Mouse (Mus musculus): ENCODE measurements around the gene 1700102P08Rik. TPM values are rescaled to one million over a fixed set of nuclear protein-coding genes. Genes with fewer than 3 reads are reported as not detected.

Gene 1700102P08Rik
- total and polyA plus RNA-seq, 3 experiments: 0.92 to 1.0 TPM; not detected in 1

DNA sequence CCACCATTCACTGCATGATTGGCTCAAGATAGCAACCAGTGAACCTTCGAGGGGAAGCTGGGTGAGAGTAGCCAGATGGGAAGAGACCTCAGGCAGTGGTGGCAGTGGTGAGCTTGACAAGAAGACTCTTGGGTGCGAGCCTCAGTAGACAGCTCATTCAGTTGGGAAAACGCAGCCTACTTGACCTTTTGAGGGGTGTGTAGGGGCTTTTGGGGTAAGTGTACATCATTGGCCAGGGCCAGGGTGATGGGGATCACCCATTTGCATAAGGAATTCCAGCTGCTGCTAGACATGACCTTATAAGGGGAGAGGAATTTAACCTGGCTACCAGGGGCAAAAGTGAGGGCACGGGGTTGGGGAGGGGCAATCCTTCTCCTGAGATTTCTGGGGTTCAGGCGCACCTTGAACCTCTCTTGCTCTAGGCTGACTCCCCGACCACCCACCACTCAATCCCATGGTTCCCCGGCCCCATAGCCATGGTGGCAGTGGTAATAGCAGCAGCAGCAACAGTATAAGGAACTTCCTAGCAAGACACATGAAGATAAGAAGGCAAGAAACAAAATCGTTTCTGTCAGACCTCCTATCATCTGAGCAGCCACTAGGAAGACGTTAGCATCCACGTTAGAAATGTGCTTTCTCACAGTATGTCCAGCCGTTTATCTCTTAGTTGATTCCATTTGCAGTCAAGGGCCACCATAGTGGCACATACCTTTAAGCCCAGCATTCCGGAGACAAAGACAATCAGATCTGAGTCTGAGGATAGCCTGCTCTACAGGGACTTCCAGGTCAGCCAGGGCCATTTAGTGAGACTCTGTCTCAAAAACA lies 63.4 kb downstream of the 1700102P08Rik start (continued):
- no peak; the same call in 1 of the 2 replicates for TF ChIP-seq POLR2AphosphoS2 (IDR thresholded peaks at IDR 0.05; ENCODE audit: low read length)
- no peak for TF ChIP-seq MEF2A (IDR thresholded peaks at IDR 0.05; ENCODE audit: extremely low read depth, insufficient replicate concordance, low read depth, low read length, poor library complexity, severe bottlenecking)
- no peak for TF ChIP-seq E2F4 (IDR thresholded peaks at IDR 0.05; ENCODE audit: borderline replicate concordance, low read depth, low read length)
- no peak; the same call in 1 of the 2 replicates for TF ChIP-seq ZMIZ1 (IDR thresholded peaks at IDR 0.05; ENCODE audit: low read depth, low read length)
- TF ChIP-seq NELFE (IDR thresholded peaks at IDR 0.05; ENCODE audit: low read depth, low read length): peak; percentile 54
- TF ChIP-seq MYB (IDR thresholded peaks at IDR 0.05; ENCODE audit: low read depth, low read length): peak; percentile 77
- TF ChIP-seq CHD1 (IDR thresholded peaks at IDR 0.05; ENCODE audit: low read depth, low read length): peak; percentile 72; the same call in 1 of the 2 replicates
- TF ChIP-seq SMC3 (IDR thresholded peaks at IDR 0.05; ENCODE audit: low read depth, low read length): no peak
- peak; percentile 72 for TF ChIP-seq TCF12 (IDR thresholded peaks at IDR 0.05; ENCODE audit: low read depth, low read length)
- peak; percentile 38 for TF ChIP-seq TAL1 (IDR thresholded peaks at IDR 0.05; ENCODE audit: low read length)
- no peak for TF ChIP-seq ZC3H11A (IDR thresholded peaks at IDR 0.05; ENCODE audit: low read depth, low read length)
- no peak for TF ChIP-seq ZNF384 (IDR thresholded peaks at IDR 0.05; ENCODE audit: low read depth, low read length)
- peak; percentile 84 for TF ChIP-seq GATA1 (IDR thresholded peaks at IDR 0.05; ENCODE audit: low read depth, low read length)
- TF ChIP-seq BHLHE40 (IDR thresholded peaks at IDR 0.05; ENCODE audit: borderline replicate concordance, low read depth, low read length): no peak
- peak; percentile 84 to 90 for TF ChIP-seq EP300 (IDR thresholded peaks at IDR 0.05; ENCODE audit: low read depth in 1 of 2, low read length in 2 of 2)
- TF ChIP-seq MXI1 (IDR thresholded peaks at IDR 0.05; ENCODE audit: low read depth, low read length): no peak; the same call in 1 of the 2 replicates
- peak; percentile 68; the same call in 1 of the 2 replicates for TF ChIP-seq ETS1 (IDR thresholded peaks at IDR 0.05; ENCODE audit: low read depth, low read length)

DNA sequence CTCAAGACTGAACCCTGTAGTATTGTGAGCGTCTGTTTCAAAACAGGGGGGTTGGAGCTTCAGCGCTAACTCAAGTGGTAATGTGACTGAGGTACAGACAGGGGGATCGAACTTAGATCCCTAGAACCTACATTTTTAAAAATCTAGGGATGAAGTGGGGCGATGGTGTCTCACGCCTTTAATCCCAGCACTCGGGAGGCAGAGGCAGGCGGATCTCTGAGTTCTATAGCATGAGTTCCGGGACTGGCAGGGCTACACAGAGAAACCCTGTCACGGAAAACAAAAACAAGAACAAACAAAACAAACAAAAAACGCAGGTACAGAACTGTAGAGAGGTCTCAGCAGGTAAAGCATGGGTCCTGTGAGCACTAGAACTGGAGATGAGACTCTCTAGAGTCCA lies 64.3 kb downstream of the 1700102P08Rik start:
- H3K9ac ChIP-seq (ENCODE audit: control insufficient read depth, low read depth, low read length, poor library complexity, severe bottlenecking): no peak overlapping the region
- no peaks in the 10 kb centered on the region for H3K9me3 ChIP-seq (replicated peaks; ENCODE audit: insufficient read depth, low read length)
- H3K27ac ChIP-seq (ENCODE audit: control insufficient read depth, low read depth, low read length): peak overlapping the region; percentile 89
- DNase-seq (ENCODE audit: low read depth, low spot score): no peak
- TF ChIP-seq KAT2A (conservative IDR thresholded peaks at IDR 0.05; ENCODE audit: low read depth, low read length) (no peak), EP300 (IDR thresholded peaks at IDR 0.05; ENCODE audit: low read depth in 1 of 2, low read length in 2 of 2) (no peak), USF1 (IDR thresholded peaks at IDR 0.05; ENCODE audit: low read depth, low read length) (no peak), HCFC1 (IDR thresholded peaks at IDR 0.05; ENCODE audit: low read depth, low read length) (no peak), ZNF384 (IDR thresholded peaks at IDR 0.05; ENCODE audit: low read depth, low read length) (no peak), CHD1 (IDR thresholded peaks at IDR 0.05; ENCODE audit: low read depth, low read length) (no peak), MAX (IDR thresholded peaks at IDR 0.05; ENCODE audit: low read length) (no peak), USF2 (IDR thresholded peaks at IDR 0.05; ENCODE audit: borderline replicate concordance in 1 of 2, insufficient read depth in 1 of 2, low read depth in 1 of 2, low read length in 2 of 2) (no peak), JUND (IDR thresholded peaks at IDR 0.05; ENCODE audit: low read depth, low read length) (no peak), MEF2A (IDR thresholded peaks at IDR 0.05; ENCODE audit: extremely low read depth, insufficient replicate concordance, low read depth, low read length, poor library complexity, severe bottlenecking) (no peak), NRF1 (IDR thresholded peaks at IDR 0.05; ENCODE audit: insufficient read depth, low read depth, low read length, poor library complexity, severe bottlenecking) (no peak), NELFE (IDR thresholded peaks at IDR 0.05; ENCODE audit: low read depth, low read length) (no peak), ETS1 (IDR thresholded peaks at IDR 0.05; ENCODE audit: low read depth, low read length) (no peak), MAFK (IDR thresholded peaks at IDR 0.05; ENCODE audit: borderline replicate concordance, low read depth, low read length) (no peak), RCOR1 (IDR thresholded peaks at IDR 0.05; ENCODE audit: low read depth, low read length) (no peak), GABPA (IDR thresholded peaks at IDR 0.05; ENCODE audit: low read depth, low read length) (no peak), MYC (IDR thresholded peaks at IDR 0.05; ENCODE audit: low read depth, low read length) (no peak)
- peaks cover 29 to 63% of the 10 kb centered on the region in 2 experiments for H3K4me1 ChIP-seq (ENCODE audit: control insufficient read depth in 1 of 2, insufficient read depth in 2 of 2, low read length in 2 of 2)
- peaks cover 0 to 46% of the 10 kb centered on the region in 2 experiments; a peak in 2 of 4 replicates for H3K36me3 ChIP-seq (ENCODE audit: control insufficient read depth in 1 of 2, insufficient read depth in 2 of 2, low read length in 2 of 2)
- no peaks in the 10 kb centered on the region for H3K27me3 ChIP-seq (ENCODE audit: control insufficient read depth in 1 of 2, insufficient read depth in 2 of 2, low read length in 2 of 2)
- no peak overlapping the region for H3K4me3 ChIP-seq (ENCODE audit: control insufficient read depth in 1 of 2, insufficient read depth in 1 of 2, low read depth in 2 of 2, low read length in 2 of 2)
- peaks cover 16% of the 10 kb centered on the region for H3K79me2 ChIP-seq (ENCODE audit: control insufficient read depth, insufficient read depth, low read length, poor library complexity)
